In genomic region chr2:153506385-153506784, GRCm38 (mm10) we compare ENCODE assay signal across 31 mouse cellular contexts. TPM values are rescaled to one million over a fixed set of nuclear protein-coding genes. Genes with fewer than 3 reads are reported as not detected.
DNase-seq lines count a peak whose midpoint lies in the region; ATAC-seq and TF ChIP-seq lines count a peak whose summit lies in the region.
"Had no signal": no experiment of that assay in that cellular context is flagged by ENCODE, and none has a peak within 500 bp of the region (broad histone marks: within the 10 kb centered on the region; RNA-seq: fewer than 3 reads in every experiment).

No protein-coding gene starts in this region.

- 63% methylated on average over 5 of the region's 5 CpGs for WGBS in liver, embryonic 13.5 days (ENCODE audit: insufficient replicate concordance)
- 79% methylated on average over 5 of the region's 5 CpGs for whole genome bisulfite sequencing in heart, embryonic 11.5 days (ENCODE audit: insufficient replicate concordance)

- no peak for DNase-seq in liver, embryonic 13.5 days
- DNase-seq in liver = no peak
- DNase-seq in CH12.LX (ENCODE audit: extremely low read depth) = peak; percentile 54
- peak; percentile 61 for DNase-seq in splenic B cell, adult 2 months (ENCODE audit: low read depth, low spot score)
- DNase-seq in right cerebral cortex, postnatal 36 days (ENCODE audit: low spot score in 2 of 2) = no peak
- DNase-seq: adrenal gland, adult 8-10 months; adrenal gland, postnatal 25 days; cerebellum, adult 8-10 months; cerebellum, postnatal 10 days; cerebellum, postnatal 36 days; gastrocnemius, postnatal 25 days; heart, adult 2 months had no signal

- no peaks in the 10 kb centered on the region for H3K79me2 ChIP-seq in CH12.LX (replicated peaks; ENCODE audit: control insufficient read depth, extremely low read depth, insufficient read depth, poor library complexity, severe bottlenecking)

- H3K4me2 ChIP-seq in liver, embryonic 13.5 days = no peak overlapping the region
- H3K4me2 ChIP-seq in CH12.LX (ENCODE audit: insufficient read depth, low read depth, poor library complexity, severe bottlenecking) = peak overlapping the region; percentile 24; the same call in 1 of the 2 replicates
- no peak overlapping the region for H3K4me2 ChIP-seq in heart, embryonic 11.5 days
- H3K4me2 ChIP-seq: forebrain, embryonic 15.5 days; hindbrain, embryonic 12.5 days; hindbrain, embryonic 15.5 days had no signal

- H3K9me3 ChIP-seq in liver, embryonic 13.5 days (replicated peaks) = no peaks in the 10 kb centered on the region
- peaks cover 4% of the 10 kb centered on the region for H3K9me3 ChIP-seq in CH12.LX (replicated peaks; ENCODE audit: low read length)
- no peaks in the 10 kb centered on the region for H3K9me3 ChIP-seq in heart, embryonic 11.5 days (replicated peaks; ENCODE audit: control insufficient read depth, low read length)
- H3K9me3 ChIP-seq: forebrain, embryonic 15.5 days; heart, embryonic 10.5 days; hindbrain, embryonic 12.5 days; hindbrain, embryonic 15.5 days had no signal

- peak; percentile 16; the same call in 1 of the 2 replicates for TF ChIP-seq EP300 in CH12.LX (IDR thresholded peaks at IDR 0.05; ENCODE audit: low read length)

- in situ Hi-C loops in CH12.LX (cut with MboI; ENCODE audit: low pct_ligation_motif_present, low pct_unique_long_range_greater_than_20kb, low sequenced_read_pairs) = no loop called here

- no peak for TF ChIP-seq CTCF in CH12.LX (conservative IDR thresholded peaks at IDR 0.05 in 1 of 2, IDR thresholded peaks at IDR 0.05 in 1 of 2; ENCODE audit: low read depth in 2 of 2, low read length in 2 of 2)

- no peaks in the 10 kb centered on the region; the same call in 1 of the 2 replicates for H3K36me3 ChIP-seq in liver, embryonic 13.5 days
- H3K36me3 ChIP-seq in CH12.LX (replicated peaks in 1 of 2; ENCODE audit: control insufficient read depth in 1 of 2, insufficient read depth in 1 of 2, low read length in 1 of 2) = no peaks in the 10 kb centered on the region
- no peaks in the 10 kb centered on the region for H3K36me3 ChIP-seq in splenic B cell, adult 2 months (ENCODE audit: control insufficient read depth, insufficient read depth, low read length, poor library complexity, severe bottlenecking)
- H3K36me3 ChIP-seq in heart, embryonic 11.5 days (ENCODE audit: control insufficient read depth, insufficient read depth, low read length) = no peaks in the 10 kb centered on the region
- H3K36me3 ChIP-seq: forebrain, embryonic 15.5 days; hindbrain, embryonic 12.5 days; hindbrain, embryonic 15.5 days had no signal

- peak overlapping the region; percentile 65; the same call in 1 of the 2 replicates for H3K27ac ChIP-seq in liver, embryonic 13.5 days
- no peak overlapping the region for H3K27ac ChIP-seq in CH12.LX (ENCODE audit: insufficient read depth, low read depth)
- no peak overlapping the region for H3K27ac ChIP-seq in heart, embryonic 11.5 days (ENCODE audit: low read depth, low read length)
- H3K27ac ChIP-seq: forebrain, embryonic 15.5 days; heart, adult 2 months; heart, embryonic 10.5 days; hindbrain, embryonic 12.5 days; hindbrain, embryonic 15.5 days had no signal

- TF ChIP-seq POLR2A in CH12.LX (IDR thresholded peaks at IDR 0.05; ENCODE audit: low read depth, low read length) = no peak

- H3K9ac ChIP-seq in liver, embryonic 13.5 days = no peak overlapping the region
- no peak overlapping the region for H3K9ac ChIP-seq in CH12.LX (ENCODE audit: insufficient read depth, low read depth)
- H3K9ac ChIP-seq in heart, embryonic 11.5 days (ENCODE audit: low read depth, low read length) = no peak overlapping the region
- H3K9ac ChIP-seq: forebrain, embryonic 15.5 days; hindbrain, embryonic 12.5 days; hindbrain, embryonic 15.5 days had no signal

- H3K27me3 ChIP-seq in liver, embryonic 13.5 days = no peaks in the 10 kb centered on the region
- no peaks in the 10 kb centered on the region for H3K27me3 ChIP-seq in CH12.LX (replicated peaks)
- no peaks in the 10 kb centered on the region for H3K27me3 ChIP-seq in splenic B cell, adult 2 months (ENCODE audit: control insufficient read depth, insufficient read depth, low read length, poor library complexity, severe bottlenecking)
- H3K27me3 ChIP-seq in heart, embryonic 11.5 days (ENCODE audit: control insufficient read depth, insufficient read depth, low read length) = no peaks in the 10 kb centered on the region
- H3K27me3 ChIP-seq: forebrain, embryonic 15.5 days; hindbrain, embryonic 12.5 days had no signal

- H3K4me3 ChIP-seq in liver, embryonic 13.5 days (replicated peaks) = no peak overlapping the region
- no peak overlapping the region for H3K4me3 ChIP-seq in CH12.LX (replicated peaks in 1 of 3; ENCODE audit: low read depth in 2 of 3, low read length in 2 of 3, poor library complexity in 1 of 3)
- H3K4me3 ChIP-seq in heart, embryonic 11.5 days (ENCODE audit: low read depth, low read length) = no peak overlapping the region
- H3K4me3 ChIP-seq: forebrain, embryonic 15.5 days; heart, adult 2 months; heart, embryonic 10.5 days; hindbrain, embryonic 12.5 days; hindbrain, embryonic 15.5 days had no signal

- peaks cover 63% of the 10 kb centered on the region for H3K4me1 ChIP-seq in liver, embryonic 13.5 days (replicated peaks)
- peaks cover 29 to 43% of the 10 kb centered on the region in 2 experiments for H3K4me1 ChIP-seq in CH12.LX (ENCODE audit: control insufficient read depth in 1 of 2, insufficient read depth in 2 of 2)
- H3K4me1 ChIP-seq in heart, embryonic 11.5 days (ENCODE audit: control insufficient read depth, insufficient read depth, low read length) = peaks cover 17% of the 10 kb centered on the region

- no peak for TF ChIP-seq RAD21 in CH12.LX (IDR thresholded peaks at IDR 0.05; ENCODE audit: low read depth, low read length)

- dilution Hi-C loops in CH12.LX (cut with MboI; ENCODE audit: extremely low pct_ligation_motif_present, extremely low pct_unique_long_range_greater_than_20kb, low sequenced_read_pairs) = no loop called here

- ATAC-seq in liver, embryonic 13.5 days (ENCODE audit: low read depth) = no peak
- ATAC-seq in megakaryocyte, adult 5-6 weeks (ENCODE audit: poor library complexity, severe bottlenecking) = 0 out of 2 replicates have a peak, but pooled peaks have one; percentile 24
- ATAC-seq in heart, embryonic 11.5 days (replicated peaks; ENCODE audit: insufficient number of reproducible peaks, low FRiP score, low TSS enrichment) = no peak
- ATAC-seq: activated CD4-positive, CD25-positive, alpha-beta regulatory T cell, adult 4 months; CD4-positive, CD25-positive, alpha-beta regulatory T cell, adult 4 months; forebrain, embryonic 15.5 days had no signal

TF ChIP-seq in CH12.LX, 34 proteins besides CTCF, POLR2A, EP300 and RAD21:
- TF ChIP-seq RCOR1 (conservative IDR thresholded peaks at IDR 0.05; ENCODE audit: low read depth, low read length) (no peak), CHD2 (IDR thresholded peaks at IDR 0.05; ENCODE audit: low read length) (no peak), TBP (conservative IDR thresholded peaks at IDR 0.05; ENCODE audit: low read depth, low read length) (0 out of 2 replicates have a peak, but pooled peaks have one; percentile 19), MYC (IDR thresholded peaks at IDR 0.05; ENCODE audit: low read depth, low read length) (no peak), IRF4 (IDR thresholded peaks at IDR 0.05; ENCODE audit: low read depth, low read length) (peak; percentile 50; the same call in 1 of the 2 replicates), SIN3A (IDR thresholded peaks at IDR 0.05; ENCODE audit: low read length) (no peak), ZMIZ1 (IDR thresholded peaks at IDR 0.05; ENCODE audit: low read depth, low read length) (no peak), JUN (IDR thresholded peaks at IDR 0.05; ENCODE audit: insufficient read depth, low read depth, low read length) (no peak), MXI1 (IDR thresholded peaks at IDR 0.05; ENCODE audit: low read depth, low read length) (no peak), USF1 (IDR thresholded peaks at IDR 0.05; ENCODE audit: low read depth, low read length) (peak; percentile 44; the same call in 1 of the 2 replicates), GABPA (IDR thresholded peaks at IDR 0.05; ENCODE audit: insufficient replicate concordance, low read depth, low read length) (no peak), MEF2A (IDR thresholded peaks at IDR 0.05; ENCODE audit: borderline replicate concordance, low read depth, low read length) (no peak), SMC3 (IDR thresholded peaks at IDR 0.05; ENCODE audit: low read depth, low read length) (no peak), ETS1 (conservative IDR thresholded peaks at IDR 0.05; ENCODE audit: low read depth, low read length) (no peak), ZC3H11A (IDR thresholded peaks at IDR 0.05; ENCODE audit: low read depth, low read length) (no peak), USF2 (conservative IDR thresholded peaks at IDR 0.05; ENCODE audit: low read depth, low read length) (peak; percentile 37; the same call in 1 of the 2 replicates), PAX5 (IDR thresholded peaks at IDR 0.05; ENCODE audit: low read length) (no peak), BHLHE40 (IDR thresholded peaks at IDR 0.05; ENCODE audit: low read depth, low read length) (peak; percentile 54), JUND (conservative IDR thresholded peaks at IDR 0.05; ENCODE audit: low read depth, low read length) (no peak), ELF1 (IDR thresholded peaks at IDR 0.05; ENCODE audit: low read depth, low read length) (no peak)

RNA-seq across cellular contexts. Expression of gene 4930404H24Rik, which starts 13.8 kb away (rescaled TPM):
- polyA plus RNA-seq in liver, embryonic 13.5 days (2015; fragmentation: Nextera tagmentation; extraction: Ambion mirVana) = not detected in 2 replicates
- total RNA-seq in CH12.LX (2012; rRNA removed) = not detected in 2 replicates
- total RNA-seq in CH12.LX (2014; rRNA removed) = not detected in 2 replicates
- polyA plus RNA-seq in CH12.LX (2012; ENCODE audit: insufficient read length, low read depth) = not detected in 2 replicates
- not detected in 2 replicates for total RNA-seq in megakaryocyte, adult 5-6 weeks (2015)
- total RNA-seq in megakaryocyte, adult 5-6 weeks (2017) = not detected in 2 replicates
- polyA plus RNA-seq in heart, embryonic 11.5 days (2014; fragmentation: Nextera tagmentation; extraction: Ambion mirVana) = not detected in 2 replicates
- total RNA-seq: adrenal gland, adult 8-10 months; adrenal gland, postnatal 25 days; ES-E14; gastrocnemius, adult 8-10 months; gastrocnemius, postnatal 25 days; heart, adult 2 months; heart, postnatal 25 days; hematopoietic stem cell, adult 5-6 weeks had no signal
- polyA plus RNA-seq: activated CD4-positive, CD25-positive, alpha-beta regulatory T cell, adult 4 months; brain, embryonic 14.5 days; C2C12; CD4-positive, CD25-positive, alpha-beta regulatory T cell, adult 4 months; embryonic facial prominence, embryonic 11.5 days; embryonic facial prominence, embryonic 14.5 days; forebrain, embryonic 11.5 days; forebrain, embryonic 15.5 days; gonadal fat pad, adult 2 months; heart, adult 2 months; heart, embryonic 10.5 days; heart, embryonic 14.5 days; hindbrain, embryonic 12.5 days; hindbrain, embryonic 15.5 days had no signal

RNA-seq across cellular contexts. Expression of gene Nol4l, which starts 23.4 kb away (rescaled TPM):
- polyA plus RNA-seq in liver, embryonic 13.5 days (2015; fragmentation: Nextera tagmentation; extraction: Ambion mirVana) = 5.3 and 5.4 TPM in 2 replicates
- total RNA-seq in CH12.LX (2012; rRNA removed) (3.5 and 3.7 TPM in 2 replicates), CH12.LX (2014; rRNA removed) (1.0 and 1.3 TPM in 2 replicates)
- 1.9 and 3.5 TPM in 2 replicates for polyA plus RNA-seq in CH12.LX (2012; ENCODE audit: insufficient read length, low read depth)
- 1.2 and 2.1 TPM in 2 replicates for total RNA-seq in megakaryocyte, adult 5-6 weeks (2015)
- 0.20 and 0.62 TPM in 2 replicates for total RNA-seq in megakaryocyte, adult 5-6 weeks (2017)
- 16.0 and 16.7 TPM in 2 replicates for polyA plus RNA-seq in heart, embryonic 11.5 days (2014; fragmentation: Nextera tagmentation; extraction: Ambion mirVana)

Comparison
In these comparisons a context has a peak if more than half of its experiments do, and no peak if none do; other contexts are left out.
1. DNase-seq: peak in CH12.LX (single experiment) and splenic B cell, adult 2 months (single experiment); none in liver, embryonic 13.5 days (single experiment), liver (single experiment) and right cerebral cortex, postnatal 36 days (0 of 2).